Mouse (Mus musculus): ENCODE measurements at regions not wholly inside any gene's neighbourhood (a gene's known extent, or its start where the extent isn't known, plus 50 kb on each side); places are given as distances from the start of the nearest gene placed in this dataset.

DNA sequence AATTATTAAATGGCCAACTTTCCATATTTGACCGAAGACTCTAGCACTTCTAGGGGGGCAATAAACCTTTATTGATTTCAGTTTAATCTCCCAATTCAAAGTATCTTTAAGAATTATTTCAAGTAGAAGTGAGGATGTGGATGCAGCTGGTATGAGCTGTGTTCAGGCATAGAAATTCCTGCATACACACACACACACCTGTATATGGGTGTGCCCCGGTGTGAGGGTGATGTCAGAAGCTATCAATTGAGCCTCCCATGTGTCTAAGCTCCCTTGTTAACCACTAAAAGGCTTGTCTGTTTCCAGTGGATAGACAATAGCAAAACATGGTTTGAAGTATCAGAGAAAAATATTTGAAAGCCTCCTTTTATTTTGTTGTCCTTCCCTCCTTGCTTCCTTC lies 114.3 kb downstream of the Foxa2 start:
- TF ChIP-seq CTCF (IDR thresholded peaks at IDR 0.05; ENCODE audit: low read depth) (no peak), EP300 (IDR thresholded peaks at IDR 0.05; ENCODE audit: low read depth) (no peak)
- WGBS: 75% methylated on average over 2 of the region's 2 CpGs
- no peak overlapping the region for H3K4me2 ChIP-seq (ENCODE audit: low read depth, low read length)
- no peaks in the 10 kb centered on the region for H3K36me3 ChIP-seq (replicated peaks; ENCODE audit: control insufficient read depth, insufficient read depth, low read length)
- H3K9me3 ChIP-seq (replicated peaks; ENCODE audit: control insufficient read depth, low read length): no peaks in the 10 kb centered on the region
- no peaks in the 10 kb centered on the region for H3K4me1 ChIP-seq (ENCODE audit: control insufficient read depth, insufficient read depth)
- H3K27me3 ChIP-seq (ENCODE audit: control insufficient read depth, insufficient read depth, low read length): no peaks in the 10 kb centered on the region
- H3K4me3 ChIP-seq (ENCODE audit: low read depth, low read length): no peak overlapping the region
- no peak overlapping the region for H3K27ac ChIP-seq (ENCODE audit: low read depth)
- no peak overlapping the region for H3K9ac ChIP-seq (replicated peaks; ENCODE audit: low read depth, low read length)
- no peak for DNase-seq (ENCODE audit: low spot score)
- ATAC-seq (ENCODE audit: insufficient read depth, low read depth): no peak

GRCm38 (mm10) chr2:147929031-147929711 lies 117.6 kb downstream of the Foxa2 start:
- Histone ChIP-seq H3K27me3 (ENCODE audit: control insufficient read depth, insufficient read depth, low read length) (no peaks in the 10 kb centered on the region), H3K4me3 (ENCODE audit: low read depth, low read length) (no peak overlapping the region), H3K36me3 (replicated peaks; ENCODE audit: control insufficient read depth, insufficient read depth, low read length) (no peaks in the 10 kb centered on the region), H3K9ac (replicated peaks; ENCODE audit: low read depth, low read length) (no peak overlapping the region), H3K4me1 (ENCODE audit: control insufficient read depth, insufficient read depth) (no peaks in the 10 kb centered on the region), H3K4me2 (ENCODE audit: low read depth, low read length) (no peak overlapping the region), H3K9me3 (replicated peaks; ENCODE audit: control insufficient read depth, low read length) (no peaks in the 10 kb centered on the region), H3K27ac (ENCODE audit: low read depth) (no peak overlapping the region)
- ATAC-seq (ENCODE audit: insufficient read depth, low read depth) (no peak), DNase-seq (ENCODE audit: low spot score) (no peak)
- TF ChIP-seq EP300 (IDR thresholded peaks at IDR 0.05; ENCODE audit: low read depth) (no peak), CTCF (IDR thresholded peaks at IDR 0.05; ENCODE audit: low read depth) (no peak)
- 57% methylated on average over 5 of the region's 5 CpGs for WGBS

- Histone ChIP-seq H3K9me3 (replicated peaks; ENCODE audit: control insufficient read depth, low read length) (no peaks in the 10 kb centered on the region), H3K9ac (replicated peaks; ENCODE audit: low read depth, low read length) (no peak overlapping the region), H3K4me2 (ENCODE audit: low read depth, low read length) (no peak overlapping the region), H3K36me3 (replicated peaks; ENCODE audit: control insufficient read depth, insufficient read depth, low read length) (no peaks in the 10 kb centered on the region), H3K4me1 (ENCODE audit: control insufficient read depth, insufficient read depth) (no peaks in the 10 kb centered on the region), H3K4me3 (ENCODE audit: low read depth, low read length) (no peak overlapping the region), H3K27me3 (ENCODE audit: control insufficient read depth, insufficient read depth, low read length) (no peaks in the 10 kb centered on the region), H3K27ac (ENCODE audit: low read depth) (no peak overlapping the region)
- ATAC-seq (ENCODE audit: insufficient read depth, low read depth) (no peak), DNase-seq (ENCODE audit: low spot score) (no peak)
- no peak for TF ChIP-seq CTCF (IDR thresholded peaks at IDR 0.05; ENCODE audit: low read depth)
- no peak for TF ChIP-seq EP300 (IDR thresholded peaks at IDR 0.05; ENCODE audit: low read depth)
- 56% methylated on average over 10 of the region's 10 CpGs for WGBS
Observed at GRCm38 (mm10) chr2:147927792-147928670, 118.7 kb downstream of the Foxa2 start.

DNA sequence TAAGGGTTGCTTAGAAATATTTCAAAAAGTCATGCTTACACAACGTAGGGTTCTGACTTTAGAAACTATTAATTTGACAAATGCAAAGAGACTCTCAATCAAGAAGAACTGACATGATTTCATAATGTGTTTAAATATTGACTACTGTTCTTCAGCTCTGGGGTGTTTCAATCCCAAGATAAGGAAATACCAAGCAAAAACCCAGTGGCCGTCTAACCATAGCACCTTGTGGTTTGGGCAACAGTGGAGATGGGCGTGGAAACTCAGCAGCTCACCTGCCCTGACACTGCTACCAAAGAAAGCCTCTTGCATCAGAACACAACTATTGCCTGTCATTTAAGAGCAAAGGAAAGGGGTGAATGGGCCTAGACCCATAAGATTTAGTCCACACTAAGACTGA lies 119.9 kb downstream of the Foxa2 start:
- Histone ChIP-seq H3K36me3 (replicated peaks; ENCODE audit: control insufficient read depth, insufficient read depth, low read length) (no peaks in the 10 kb centered on the region), H3K27me3 (ENCODE audit: control insufficient read depth, insufficient read depth, low read length) (no peaks in the 10 kb centered on the region), H3K4me1 (ENCODE audit: control insufficient read depth, insufficient read depth) (no peaks in the 10 kb centered on the region), H3K4me2 (ENCODE audit: low read depth, low read length) (no peak overlapping the region), H3K9me3 (replicated peaks; ENCODE audit: control insufficient read depth, low read length) (no peaks in the 10 kb centered on the region), H3K27ac (ENCODE audit: low read depth) (no peak overlapping the region), H3K4me3 (ENCODE audit: low read depth, low read length) (no peak overlapping the region), H3K9ac (replicated peaks; ENCODE audit: low read depth, low read length) (no peak overlapping the region)
- no peak for DNase-seq (ENCODE audit: low spot score)
- ATAC-seq (ENCODE audit: insufficient read depth, low read depth): no peak
- TF ChIP-seq EP300 (IDR thresholded peaks at IDR 0.05; ENCODE audit: low read depth) (no peak), CTCF (IDR thresholded peaks at IDR 0.05; ENCODE audit: low read depth) (no peak)
- WGBS: 67% methylated on average over 3 of the region's 3 CpGs

GRCm38 (mm10) chr2:147907341-147907740 lies 139.4 kb downstream of the Foxa2 start:
- Histone ChIP-seq H3K4me1 (ENCODE audit: control insufficient read depth, insufficient read depth) (no peaks in the 10 kb centered on the region), H3K4me3 (ENCODE audit: low read depth, low read length) (no peak overlapping the region), H3K36me3 (replicated peaks; ENCODE audit: control insufficient read depth, insufficient read depth, low read length) (no peaks in the 10 kb centered on the region), H3K9me3 (replicated peaks; ENCODE audit: control insufficient read depth, low read length) (no peaks in the 10 kb centered on the region), H3K9ac (replicated peaks; ENCODE audit: low read depth, low read length) (no peak overlapping the region), H3K27ac (ENCODE audit: low read depth) (no peak overlapping the region), H3K4me2 (ENCODE audit: low read depth, low read length) (no peak overlapping the region), H3K27me3 (ENCODE audit: control insufficient read depth, insufficient read depth, low read length) (no peaks in the 10 kb centered on the region)
- 70% methylated on average over 6 of the region's 6 CpGs for WGBS
- no peak for TF ChIP-seq CTCF (IDR thresholded peaks at IDR 0.05; ENCODE audit: low read depth)
- no peak for TF ChIP-seq EP300 (IDR thresholded peaks at IDR 0.05; ENCODE audit: low read depth)
- no peak for DNase-seq (ENCODE audit: low spot score)
- no peak for ATAC-seq (ENCODE audit: insufficient read depth, low read depth)

All from heart, postnatal 0 days (tissue).